Mouse (Mus musculus) cerebellum, adult 2 months (tissue): Measurements from ENCODE around the gene Vmn2r80.

Experiments
- CTCF ChIP-seq: fragments of 200-500 bp; IDR thresholded peaks from 2 replicates; pipeline ENCODE4 v1.5.1; 2011; ENCODE audit warnings: low read depth, mild to moderate bottlenecking, control low read depth, low read length, moderate library complexity, borderline replicate concordance; ENCODE audit not compliant: insufficient read depth
- POLR2A ChIP-seq: fragments of 200-500 bp; IDR thresholded peaks from 2 replicates; pipeline ENCODE4 v1.6.1; 2011; ENCODE audit warnings: low read length, control low read depth, borderline replicate concordance; ENCODE audit not compliant: insufficient read depth

GRCm38 (mm10) chr10:79106325-79107282 lies 42.0 kb upstream of the Vmn2r80 start:
- TF ChIP-seq CTCF (no peak), POLR2A (no peak)
